Mouse (Mus musculus): ENCODE results near the gene Clk1.

The Clk1 gene

DNA sequence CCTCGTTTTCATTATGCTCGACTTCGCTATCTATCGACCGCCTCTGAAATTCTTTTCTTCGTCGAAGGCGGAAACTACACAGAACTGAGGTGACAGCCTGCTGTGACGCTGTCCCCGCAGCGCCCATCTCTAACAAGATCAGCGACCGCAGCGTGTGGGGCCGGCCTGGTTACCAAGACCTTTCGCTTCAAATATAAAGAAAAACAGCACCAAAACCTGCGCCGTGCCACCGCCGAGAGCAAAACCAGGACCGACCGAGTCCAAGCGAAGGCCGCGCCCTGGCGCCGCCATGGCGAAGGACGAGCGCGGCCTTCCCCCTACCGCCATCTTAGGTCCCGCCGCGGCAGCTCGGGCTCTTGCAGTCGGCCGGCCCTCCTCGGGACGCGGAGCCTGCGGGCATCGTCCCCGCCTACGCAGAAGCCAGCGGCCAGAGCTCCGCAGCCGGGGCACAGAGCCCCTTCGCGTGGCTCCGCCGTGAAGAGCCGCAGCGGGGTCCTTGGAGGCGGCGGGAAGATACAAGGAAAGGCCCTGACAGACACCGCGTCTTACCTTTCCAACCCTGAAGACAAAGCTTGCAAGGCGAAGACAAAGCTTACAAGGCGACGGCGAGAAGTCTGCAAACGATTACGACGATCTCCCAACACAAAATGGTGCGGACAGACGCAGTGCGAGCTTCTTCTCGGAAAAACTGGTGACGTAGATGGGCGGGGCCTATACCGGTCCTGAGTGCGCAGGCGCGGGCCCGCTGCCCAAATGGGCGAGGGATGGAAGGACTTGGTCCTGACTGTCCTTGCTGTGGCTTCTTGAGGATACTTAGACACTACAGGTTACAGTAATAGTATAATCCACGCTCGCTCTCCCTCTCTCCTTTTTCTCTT is at the start of gene Clk1:
Gene Clk1 (minus strand): TSS at position 696 of the 878 bp plus-strand sequence.
- DNase-seq (ENCODE audit: low spot score in 2 of 2) = peak; percentile 96 to 97

DNA sequence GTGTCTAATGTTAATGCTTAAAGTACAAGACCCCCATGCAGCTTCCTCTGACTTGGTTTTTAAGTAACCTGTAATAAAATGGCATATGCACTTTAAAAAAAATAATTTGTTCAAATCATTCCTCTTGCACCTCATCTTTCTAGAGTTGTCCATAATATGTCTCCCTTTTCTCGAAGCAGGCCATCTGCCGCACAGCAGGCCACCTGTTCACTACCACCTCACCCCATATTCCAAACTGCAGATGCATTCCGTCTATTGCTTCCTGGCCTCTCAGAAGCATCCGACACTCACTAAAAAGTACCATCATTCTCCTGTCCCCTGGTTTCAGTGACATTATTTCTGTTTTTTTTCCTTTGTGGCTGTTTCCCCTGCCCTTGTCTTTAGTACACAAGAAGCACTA is 41.7 kb upstream of the Clk1 start:
- no peak for DNase-seq (ENCODE audit: low spot score in 2 of 2)

DNA sequence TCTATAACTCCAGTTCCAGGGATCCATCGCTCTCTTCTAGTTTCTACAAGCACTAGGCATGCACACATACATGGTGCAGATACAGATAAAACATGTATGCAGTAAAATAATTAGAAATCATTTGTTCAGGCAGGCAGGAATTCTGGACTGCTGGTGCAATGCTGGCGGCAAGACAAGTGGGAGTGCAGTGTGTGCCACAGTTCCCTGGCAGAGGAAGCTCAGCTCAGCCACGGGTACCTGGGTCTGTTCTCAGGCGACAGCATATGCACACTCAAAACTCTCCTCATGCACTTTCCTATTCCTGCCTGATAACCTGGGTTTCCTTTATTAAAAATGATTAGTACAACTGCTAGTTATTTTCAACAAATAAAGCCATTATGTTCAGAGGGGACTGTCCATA is 41.2 kb upstream of the Clk1 start:
- no peak for DNase-seq (ENCODE audit: low spot score in 2 of 2)

DNA sequence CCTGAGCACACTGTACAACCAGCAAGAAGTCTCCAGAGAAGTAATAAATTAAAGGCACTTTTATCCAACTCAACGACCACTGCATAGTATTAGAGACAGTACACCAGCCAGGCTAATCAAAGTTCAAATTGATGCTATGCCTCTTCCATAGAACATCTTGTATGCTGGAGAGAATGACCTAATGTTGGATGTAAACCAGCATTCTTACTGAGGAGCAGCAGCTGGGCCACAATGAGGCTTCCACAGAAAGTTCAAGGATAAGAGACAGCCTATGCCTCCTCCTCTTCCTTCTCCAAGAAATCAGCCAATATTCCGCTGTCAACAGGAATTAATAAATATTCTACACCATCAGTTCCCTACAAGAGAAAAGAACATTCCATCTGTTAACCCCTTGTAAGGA is 40.1 kb upstream of the Clk1 start:
- DNase-seq (ENCODE audit: low spot score in 2 of 2) = no peak

DNA sequence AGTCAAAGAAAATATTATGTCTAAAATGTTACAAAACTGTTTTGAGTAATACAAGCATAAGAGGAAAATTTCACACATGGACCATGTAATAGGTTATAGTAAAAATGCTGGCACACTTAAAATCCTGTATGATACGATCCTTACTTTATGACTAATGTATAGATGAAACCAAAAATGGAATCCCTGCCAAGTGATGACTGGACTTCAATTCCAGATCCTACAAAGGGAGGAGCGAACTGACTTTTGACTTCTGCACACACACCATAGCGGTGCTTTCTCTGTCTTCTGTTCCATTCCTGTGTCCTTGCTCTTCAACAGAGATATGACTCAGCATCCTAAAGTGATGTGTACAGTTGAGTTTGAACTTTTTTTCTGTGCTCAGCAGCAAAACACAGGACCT is 36.7 kb upstream of the Clk1 start:
- DNase-seq (ENCODE audit: low spot score in 2 of 2) = no peak

DNA sequence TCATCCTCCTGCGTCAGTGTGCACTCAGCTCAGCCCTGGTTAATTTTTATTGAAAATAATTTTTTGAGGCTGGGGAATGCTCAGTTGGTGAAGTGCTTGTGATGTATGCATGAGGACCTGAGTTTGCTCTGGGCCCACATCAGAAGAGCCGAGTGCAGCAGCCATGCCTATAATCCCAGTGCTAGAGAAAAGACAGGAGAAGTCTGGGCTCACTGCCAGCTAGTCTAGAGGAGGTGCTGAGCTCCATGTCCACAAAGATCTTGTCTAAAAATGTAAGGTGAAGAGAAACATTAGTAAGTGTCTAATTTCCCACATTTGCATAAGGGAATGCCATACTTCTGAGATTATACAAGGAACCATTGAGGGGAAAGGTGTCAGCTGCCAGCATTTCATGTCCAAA is 35.0 kb upstream of the Clk1 start:
- DNase-seq (ENCODE audit: low spot score in 2 of 2) = no peak

DNA sequence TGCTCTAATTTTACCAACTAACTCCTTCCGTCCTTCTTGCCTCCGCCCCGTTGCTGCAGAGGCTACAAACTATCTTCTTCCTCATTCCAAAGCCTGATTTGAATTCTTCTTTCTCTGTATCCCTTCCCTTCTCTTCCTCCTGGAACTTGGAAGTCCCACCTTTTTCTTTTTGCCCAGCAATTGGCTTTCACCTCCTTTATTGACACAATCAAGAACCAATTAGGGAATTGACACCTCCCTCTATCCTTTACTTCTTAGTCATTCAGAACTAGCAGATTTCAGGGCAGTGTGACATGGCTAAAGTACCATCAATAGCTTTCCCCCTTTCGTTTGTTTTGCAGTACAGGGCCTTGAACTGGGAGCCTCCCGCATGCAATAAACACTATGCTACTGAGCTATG is 34.3 kb upstream of the Clk1 start:
- no peak for DNase-seq (ENCODE audit: low spot score in 2 of 2)

DNA sequence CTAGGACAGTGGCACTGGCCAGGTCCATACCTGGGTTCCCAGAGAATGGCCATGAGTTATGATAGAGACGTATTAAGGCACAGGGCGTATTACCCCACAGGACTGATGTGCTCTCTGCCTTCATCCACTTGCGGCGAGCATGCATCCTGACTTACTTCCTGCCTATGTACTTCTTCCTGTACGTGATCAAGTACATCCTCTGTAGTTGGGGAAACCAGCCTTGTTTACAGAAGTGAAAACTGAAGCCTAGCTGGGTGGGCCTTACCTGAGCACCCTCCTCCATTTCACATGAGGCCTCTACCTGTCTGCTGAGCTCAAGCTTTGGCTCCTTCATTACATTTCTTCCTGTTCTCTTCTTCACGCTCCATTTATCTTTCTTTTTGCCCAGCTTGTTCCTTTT is 30.4 kb upstream of the Clk1 start:
- no peak for DNase-seq (ENCODE audit: low spot score in 2 of 2)

DNA sequence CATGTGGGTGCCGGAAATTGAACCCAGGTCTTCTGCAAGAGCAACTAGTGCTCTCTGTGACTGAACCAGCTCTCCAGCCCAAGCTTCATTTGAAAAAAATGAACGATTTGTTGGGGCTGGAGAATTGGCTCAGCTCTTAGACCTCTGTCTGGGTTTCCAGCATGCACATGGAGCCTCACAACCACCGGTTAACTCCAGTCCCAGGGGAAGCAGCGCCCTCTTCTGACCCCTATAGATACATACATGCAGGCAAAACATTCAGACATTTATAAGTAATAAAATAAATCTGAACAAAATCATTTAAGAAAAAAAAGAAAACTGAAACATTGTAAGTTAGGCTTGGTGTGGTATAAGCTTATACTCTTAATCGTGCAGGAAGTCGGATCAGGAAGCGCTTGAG is 24.5 kb upstream of the Clk1 start:
- no peak for DNase-seq (ENCODE audit: low spot score in 2 of 2)

DNA sequence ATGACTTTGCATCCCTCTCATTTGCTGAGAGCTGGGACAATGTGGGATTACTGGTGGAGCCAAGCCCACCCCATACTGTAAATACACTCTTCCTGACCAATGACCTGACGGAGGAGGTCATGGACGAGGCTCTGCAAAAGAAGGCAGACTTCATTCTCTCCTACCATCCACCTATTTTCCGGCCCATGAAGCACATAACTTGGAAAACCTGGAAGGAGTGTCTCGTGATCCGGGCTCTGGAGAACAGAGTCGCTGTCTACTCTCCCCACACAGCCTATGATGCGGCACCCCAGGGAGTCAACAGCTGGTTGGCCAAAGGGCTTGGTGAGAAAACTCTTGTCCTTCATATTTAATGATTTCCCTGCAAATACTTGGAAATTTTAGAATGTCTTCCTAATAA is 23.9 kb upstream of the Clk1 start:
- DNase-seq (ENCODE audit: low spot score in 2 of 2) = no peak

DNA sequence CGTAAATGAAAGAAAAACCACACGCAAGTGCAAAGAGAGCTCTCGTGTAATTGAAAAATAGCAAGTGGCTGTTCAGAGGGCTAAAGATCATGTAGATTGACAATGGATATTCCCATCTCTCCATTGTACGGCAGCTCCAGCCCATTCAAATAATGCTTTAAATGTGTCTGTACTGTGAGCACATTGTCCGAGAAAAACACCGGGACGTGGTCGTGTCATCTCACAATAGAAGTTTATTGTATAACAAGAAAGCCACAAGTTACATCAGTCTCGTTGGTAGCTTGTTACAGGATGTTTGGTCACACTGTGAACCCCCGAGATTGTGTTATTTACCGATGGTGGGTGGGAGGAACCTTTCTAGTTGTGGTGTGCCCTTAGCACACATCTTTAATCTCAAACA is 22.0 kb upstream of the Clk1 start:
- no peak for DNase-seq (ENCODE audit: low spot score in 2 of 2)

DNA sequence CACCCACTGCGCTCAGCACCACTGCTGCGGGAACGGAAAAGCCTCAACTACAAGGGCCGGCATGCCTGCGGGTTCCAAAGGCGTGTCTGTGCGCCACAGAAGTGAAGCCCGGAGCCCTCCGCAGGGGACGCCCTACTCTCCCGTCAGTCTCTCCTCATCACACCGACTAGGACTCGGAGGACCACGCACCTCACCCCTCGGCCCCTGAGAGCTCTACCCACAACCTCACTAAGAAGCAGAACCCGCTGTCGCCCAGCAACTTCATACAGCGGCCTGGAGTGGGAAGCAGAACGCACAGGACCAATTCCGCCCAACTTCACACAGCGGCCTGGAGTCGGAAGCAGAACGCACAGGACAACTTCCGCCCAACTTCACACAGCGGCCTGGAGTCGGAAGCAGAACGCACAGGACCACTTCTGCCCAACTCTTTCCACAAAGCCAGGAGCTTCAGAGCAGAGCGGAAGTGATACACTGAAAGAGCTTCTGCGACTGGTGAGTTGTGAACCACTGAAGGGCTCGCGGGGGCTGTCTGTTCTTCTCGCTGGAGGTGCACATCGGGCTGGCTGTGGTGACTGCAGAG is 21.4 kb upstream of the Clk1 start, which contains the start of the genes Nif3l1 and Ppil3:
Gene Nif3l1 (plus strand): TSS at position 9 of the 580 bp plus-strand sequence.
Gene Ppil3 (minus strand): TSS at position 344 of the 580 bp plus-strand sequence.
- peak; percentile 87 to 95 for DNase-seq (ENCODE audit: low spot score in 2 of 2)

DNA sequence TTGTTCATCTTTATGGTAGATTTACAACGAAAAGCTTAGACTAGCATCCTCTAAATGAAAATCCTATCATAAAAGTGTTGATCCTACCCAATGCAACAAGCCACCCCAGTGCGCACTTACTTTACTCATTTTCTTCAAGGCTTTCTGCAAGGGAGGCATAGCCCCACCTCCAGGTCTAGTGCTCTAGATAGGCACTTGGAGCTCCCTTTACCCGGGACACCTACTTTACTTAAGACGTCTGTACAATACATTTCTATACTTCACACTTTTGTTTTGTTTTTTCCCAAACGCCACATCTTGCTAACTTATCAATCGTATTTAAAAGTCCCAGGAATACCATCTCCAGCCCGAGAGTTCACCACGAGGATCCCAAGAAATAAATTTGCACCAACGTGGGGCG is 20.8 kb upstream of the Clk1 start:
- DNase-seq (ENCODE audit: low spot score in 2 of 2) = no peak

DNA sequence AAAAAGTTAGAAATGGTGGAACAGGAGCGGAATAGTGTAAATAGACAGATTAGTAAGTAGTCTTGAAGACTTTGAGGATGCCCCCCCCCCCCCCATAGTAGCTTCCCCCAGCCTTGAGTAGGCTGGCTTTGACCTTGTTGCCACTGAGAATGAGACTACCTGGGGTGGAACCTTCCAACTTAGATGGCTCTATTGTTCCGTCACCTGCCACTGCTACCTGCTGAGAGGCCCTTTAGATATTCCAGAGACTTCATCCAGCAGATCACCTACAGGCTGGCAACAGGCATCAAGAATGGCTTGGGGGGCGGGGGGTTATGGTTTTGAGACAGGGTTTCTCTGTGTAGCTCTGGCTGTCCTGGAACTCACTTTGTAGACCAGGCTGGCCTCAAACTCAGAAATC is 685 bp upstream of the Clk1 start:
- DNase-seq (ENCODE audit: low spot score in 2 of 2) = no peak

DNA sequence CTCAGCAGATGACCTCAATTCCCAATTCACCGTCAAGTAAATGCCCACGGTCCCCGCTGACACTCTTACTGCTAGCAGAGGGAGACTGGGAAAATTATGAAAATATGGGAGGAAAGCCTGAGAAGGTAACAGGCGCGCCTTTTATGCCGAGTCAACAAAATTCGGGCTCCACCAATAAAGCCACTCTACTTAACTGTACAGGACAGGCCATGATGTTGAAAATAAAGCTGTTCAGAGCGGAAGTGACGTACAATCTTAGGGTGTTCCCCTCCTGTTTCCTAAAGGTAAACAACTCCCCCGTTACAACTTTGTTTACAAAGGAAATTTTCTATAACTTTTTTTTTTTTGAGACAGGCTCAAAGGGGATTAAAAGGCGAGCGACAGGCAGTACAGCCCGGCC is 987 bp downstream of the Clk1 start:
- no peak for DNase-seq (ENCODE audit: low spot score in 2 of 2)

DNA sequence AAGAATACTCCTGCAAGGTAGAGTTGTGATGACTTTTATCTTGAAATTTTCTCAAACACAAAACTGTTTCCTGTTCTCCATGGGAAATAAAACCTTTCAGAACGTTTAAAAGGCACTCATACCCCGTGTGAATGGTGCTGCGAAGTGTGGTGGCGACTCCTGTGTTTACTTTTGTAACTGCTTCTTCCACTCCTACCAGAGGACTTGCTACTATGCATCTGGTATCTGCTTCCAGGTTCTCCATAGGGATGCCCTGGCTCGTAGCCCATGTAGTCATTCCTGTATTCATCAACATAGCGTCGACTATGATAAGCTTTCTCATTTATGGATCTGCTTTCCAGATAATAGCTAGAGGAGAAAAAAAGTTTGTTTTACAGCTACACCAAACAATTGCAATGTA is 2.9 kb downstream of the Clk1 start:
- no peak for DNase-seq (ENCODE audit: low spot score in 2 of 2)

DNA sequence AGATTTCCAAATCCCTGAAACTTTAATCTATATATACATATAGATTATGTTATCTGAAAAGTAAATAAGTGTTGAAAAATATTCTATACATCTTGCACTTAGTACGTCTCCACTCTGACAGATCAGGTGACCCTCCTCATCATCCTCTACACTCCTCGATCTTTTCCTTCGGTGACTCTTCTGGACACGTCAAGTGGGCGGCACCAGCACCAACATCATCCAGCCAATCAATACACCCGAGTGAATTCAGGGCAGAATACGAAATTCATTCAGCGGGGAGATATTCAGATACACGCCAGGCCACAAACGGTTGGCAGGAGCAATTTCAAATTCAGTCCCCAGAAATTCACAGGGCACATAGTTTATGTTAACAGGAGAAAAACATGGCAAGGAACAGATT is 3.8 kb downstream of the Clk1 start:
- no peak for DNase-seq (ENCODE audit: low spot score in 2 of 2)

DNA sequence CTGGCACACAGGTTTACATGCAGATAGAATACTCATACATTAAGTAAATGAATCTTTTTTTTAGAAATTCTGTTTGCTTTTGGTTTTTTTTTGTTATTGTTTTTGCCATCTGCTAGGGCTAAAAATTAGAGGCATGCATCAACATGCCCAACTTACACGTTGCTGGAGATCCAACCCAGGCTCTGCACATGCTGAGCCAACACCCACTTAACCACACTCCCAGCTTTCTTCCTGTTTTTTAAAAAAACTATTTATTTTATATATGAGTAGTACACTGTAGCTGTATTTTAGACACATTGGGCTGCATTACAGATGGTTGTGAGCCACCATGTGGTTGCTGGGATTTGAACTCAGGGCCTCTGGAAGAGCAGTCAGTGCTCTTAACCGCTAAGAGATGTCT is 7.8 kb downstream of the Clk1 start:
- DNase-seq (ENCODE audit: low spot score in 2 of 2) = no peak

DNA sequence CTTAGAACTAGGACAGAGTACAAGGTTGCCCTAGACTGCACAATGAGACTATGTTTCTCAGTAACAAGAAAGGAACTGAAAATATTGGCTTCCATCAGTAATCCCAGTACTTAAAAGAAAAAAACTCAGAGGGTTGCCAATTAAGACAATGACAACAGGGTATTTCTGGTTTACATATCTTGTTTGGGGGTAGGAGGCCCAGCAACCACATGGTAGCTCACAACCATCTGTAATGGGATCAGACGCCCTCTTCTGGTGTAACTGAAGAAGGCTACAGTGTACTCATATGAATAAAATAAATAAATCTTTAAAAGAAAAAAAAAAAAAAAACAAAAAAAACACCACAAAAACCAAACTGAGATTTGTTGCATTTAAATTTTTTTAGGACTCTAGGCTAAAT is 8.4 kb downstream of the Clk1 start:
- DNase-seq (ENCODE audit: low spot score in 2 of 2) = no peak

DNA sequence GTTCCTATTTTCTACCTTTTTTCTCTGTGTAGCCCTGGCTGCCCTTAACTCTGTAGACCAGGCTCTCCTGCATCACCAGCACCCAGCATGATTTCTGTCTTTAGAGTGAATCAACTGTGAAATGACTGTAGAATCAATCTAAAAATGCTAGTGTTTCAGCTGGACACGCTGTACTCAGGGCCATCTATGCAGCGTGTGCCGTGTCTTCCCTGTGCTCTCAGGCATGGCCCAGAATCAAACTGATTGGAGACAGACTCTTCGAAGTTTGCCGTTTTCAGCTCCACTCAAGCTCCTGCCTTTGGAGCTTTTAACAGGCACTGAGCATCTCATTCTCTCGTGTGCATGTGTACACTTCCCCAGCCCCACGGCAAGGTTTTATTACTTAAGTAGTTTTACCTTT is 13.1 kb downstream of the Clk1 start:
- DNase-seq (ENCODE audit: low spot score in 2 of 2) = no peak

DNA sequence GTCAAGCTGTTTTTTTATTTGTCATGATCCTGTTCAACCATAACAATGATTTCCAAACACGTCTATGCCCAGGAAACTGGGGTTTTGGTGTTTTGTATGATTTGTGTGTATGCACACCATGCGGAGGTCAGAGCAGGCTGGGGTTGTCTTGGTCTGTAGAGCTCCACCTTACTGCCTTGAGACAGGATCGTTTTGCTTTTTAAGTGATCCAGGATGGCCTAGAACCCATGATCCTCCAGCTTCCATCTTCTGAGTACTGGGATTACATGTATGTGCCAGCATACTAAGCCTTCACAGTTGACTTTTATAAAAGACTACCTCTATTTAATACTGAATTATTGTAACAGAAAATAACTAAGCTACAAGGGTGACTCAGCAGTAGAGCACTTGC is 13.7 kb downstream of the Clk1 start:
- no peak for DNase-seq (ENCODE audit: low spot score in 2 of 2)

DNA sequence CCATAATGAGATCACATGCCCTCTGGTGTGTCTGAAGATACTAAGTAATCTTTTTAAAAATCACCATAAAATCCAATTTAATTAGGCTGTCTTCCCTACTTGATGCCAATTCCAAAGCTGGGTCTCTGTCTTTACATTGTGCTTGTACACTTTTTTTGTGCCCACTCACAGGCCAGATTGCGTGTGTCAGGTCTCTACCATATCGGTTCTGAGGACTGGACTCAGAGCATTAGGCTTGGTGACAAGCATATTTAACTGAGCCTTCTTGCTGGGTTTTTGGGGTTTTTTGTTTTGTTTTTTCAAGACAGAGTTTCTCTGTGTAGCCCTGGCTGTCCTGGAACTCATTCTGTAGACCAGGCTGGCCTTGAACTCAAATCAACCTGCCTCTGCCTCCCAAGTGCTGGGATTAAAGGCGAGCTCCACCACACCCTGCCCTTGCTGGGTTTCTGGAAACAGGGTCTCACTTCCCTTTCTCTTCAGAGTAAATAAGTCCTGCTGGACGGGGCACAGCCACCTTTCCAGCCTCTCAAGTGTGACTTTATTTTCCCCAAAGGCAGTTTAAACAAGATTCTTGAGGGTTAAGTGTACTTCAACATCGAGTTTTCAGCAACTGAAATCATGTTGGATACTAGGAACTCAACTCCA is 14.2 kb downstream of the Clk1 start:
- no peak for DNase-seq (ENCODE audit: low spot score in 2 of 2)

DNA sequence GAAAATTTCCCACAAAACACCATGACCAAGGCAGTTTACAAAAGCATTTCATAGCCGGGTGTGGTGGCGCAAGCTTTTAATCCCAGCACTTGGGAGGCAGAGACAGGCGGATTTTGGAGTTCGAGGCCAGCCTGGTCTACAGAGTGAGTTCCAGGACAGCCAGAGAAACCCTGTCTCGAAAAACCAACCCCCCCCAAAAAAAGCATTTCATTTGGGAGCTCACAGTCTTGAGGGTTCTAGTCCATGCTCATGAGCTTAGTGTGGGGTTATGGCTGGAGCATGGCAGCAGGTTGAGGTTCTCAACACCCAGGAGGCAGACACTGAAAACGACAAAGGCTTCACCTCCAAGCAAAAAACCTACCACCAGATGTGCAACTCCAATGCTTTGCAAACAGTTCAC is 15.7 kb downstream of the Clk1 start:
- no peak for DNase-seq (ENCODE audit: low spot score in 2 of 2)
